Mouse (Mus musculus): ENCODE results near the gene Ddx43.

DNA sequence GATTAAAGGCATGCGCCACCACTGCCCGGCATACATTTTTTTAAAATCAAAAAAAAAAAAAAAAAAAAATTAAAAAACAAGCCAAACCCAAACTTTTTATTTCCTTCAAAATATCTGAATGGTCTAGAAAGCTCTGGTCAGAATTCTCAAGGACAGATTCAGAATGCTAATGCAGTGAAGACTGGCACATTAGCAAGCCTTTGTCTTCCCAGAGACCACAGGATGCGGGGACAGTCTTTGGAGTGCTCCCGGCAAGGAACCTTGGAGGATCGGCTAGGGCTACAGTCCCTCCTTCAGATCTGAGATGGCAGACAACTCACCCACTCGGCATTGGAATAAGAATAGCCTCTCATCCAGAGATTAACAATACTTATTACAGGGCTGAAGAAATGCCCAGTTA, 30.9 kb upstream of the Ddx43 start:
- TF ChIP-seq CTCF (conservative IDR thresholded peaks at IDR 0.05; ENCODE audit: low read length): no peak
- peak; percentile 83 for TF ChIP-seq POU5F1 (IDR thresholded peaks at IDR 0.05; ENCODE audit: borderline replicate concordance, low read length)

All from E14TG2a.4 (cell line).